Mouse (Mus musculus) gastrocnemius, postnatal 14 days (tissue): ENCODE data around the gene Actn4. TPM values are rescaled to one million over a fixed set of nuclear protein-coding genes. Genes with fewer than 3 reads are reported as not detected.
A peak's percentile ranks its signal among the peaks of the same experiment; 100 is the strongest.
"Not testable (repeated sequence)": the region's sequence is repeated elsewhere in the genome, so short reads cannot be mapped to it uniquely, and the experiment has no call there.

Experiments used
- DNase-seq: peaks from one replicate; pipeline ENCODE4 v3.0.0; 2021; ENCODE audit warnings: mixed read lengths
- intact Hi-C: fragments of 180-260 bp; cut with DNase I; formaldehyde crosslinking; loops from one replicate; pipeline ENCODE4 v1.15.1; 2025; ENCODE audit warnings: low total_unique reads
- total RNA-seq, 2 experiments: library from RNA; stranded (reverse); gene quantifications; 2 replicates each; pipeline ENCODE4 v1.2.3; 2021

Gene Actn4
- total RNA-seq, 2 experiments from 2014 or later = 68.1 to 85.9 TPM

DNA sequence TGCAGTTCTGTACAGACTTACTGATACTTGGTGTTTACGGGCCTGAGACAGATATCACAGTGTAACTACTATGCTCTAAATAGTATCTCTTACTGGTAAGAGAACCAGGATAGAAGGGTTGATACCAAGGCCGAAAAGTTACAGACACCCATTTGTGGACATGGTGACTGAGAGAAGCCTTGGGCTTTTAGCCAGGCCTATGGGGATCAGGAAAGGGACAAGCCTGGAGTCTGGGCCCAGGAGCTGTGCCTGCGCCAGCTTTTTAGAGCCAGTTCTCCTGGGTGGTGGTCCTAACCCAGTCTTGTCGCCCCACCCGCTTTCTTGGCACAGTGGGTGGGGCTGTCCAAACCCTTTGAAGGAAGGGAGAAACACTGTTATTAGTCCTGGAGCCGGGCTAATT is 60.0 kb downstream of the Actn4 start:
- intact Hi-C loops = no loop called here
- DNase-seq = no peak

DNA sequence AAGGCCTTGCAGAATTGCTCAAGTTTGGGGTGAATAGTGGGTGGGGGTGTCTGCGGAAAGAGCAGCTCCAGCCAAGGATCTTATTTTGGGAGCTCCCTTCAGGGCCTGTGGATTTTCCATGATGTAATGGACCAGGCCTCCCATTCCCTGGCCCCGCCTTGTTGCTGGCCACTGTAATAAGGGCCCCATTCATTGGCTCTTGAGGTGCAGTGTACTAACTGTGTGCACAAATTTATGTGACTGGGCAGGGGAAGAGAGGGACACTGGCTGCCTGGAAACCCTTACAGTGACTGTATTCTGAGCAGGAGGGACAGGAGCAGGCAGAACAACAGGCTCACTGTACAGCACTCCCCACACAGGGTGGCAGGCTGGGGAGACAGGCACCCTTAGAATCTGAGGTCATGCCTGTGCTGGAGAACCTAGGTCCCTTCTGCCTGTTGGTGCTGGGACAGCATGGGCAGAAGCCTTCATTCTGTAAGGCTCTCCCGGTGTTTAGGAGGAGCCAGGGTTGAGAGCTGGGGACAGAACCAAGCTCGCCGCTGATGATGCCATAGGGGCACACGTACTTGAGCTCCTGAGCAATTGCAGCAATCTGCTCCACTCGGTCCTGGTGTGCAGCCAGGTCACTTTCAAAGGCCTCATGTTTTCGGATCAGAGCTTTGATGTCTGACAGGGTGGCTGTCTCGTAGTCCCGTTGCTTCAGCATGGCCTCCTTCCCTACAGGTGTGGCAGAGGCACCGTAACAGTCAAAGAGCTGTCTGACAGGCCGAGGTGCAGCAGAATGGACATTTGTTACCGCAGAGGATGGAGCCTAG is 60.6 kb downstream of the Actn4 start:
- DNase-seq = no peak
- intact Hi-C loops = no loop called here

DNA sequence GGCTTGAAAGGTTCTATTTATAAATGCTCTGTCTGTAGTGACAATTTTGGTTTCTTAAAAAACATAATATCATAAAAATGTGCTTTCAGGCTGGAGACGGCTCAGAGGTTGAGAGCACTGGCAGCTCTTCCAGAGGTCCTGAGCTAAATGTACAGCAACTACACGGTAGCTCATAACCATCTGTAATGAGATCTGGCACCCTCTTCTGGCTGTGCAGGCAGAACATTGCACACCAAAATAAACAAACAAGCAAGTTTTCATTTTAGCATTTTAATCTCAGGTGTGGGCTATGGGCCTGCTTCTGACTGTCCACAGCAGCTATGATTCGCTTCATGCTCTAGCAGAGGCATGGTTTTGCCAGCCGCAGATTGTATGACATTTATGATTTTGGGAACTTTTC is 62.2 kb downstream of the Actn4 start:
- intact Hi-C loops = loop anchor here (10.0 kb wide), 1 partner anchor 105 kb away; no protein-coding TSS in a partner anchor
- no peak for DNase-seq

DNA sequence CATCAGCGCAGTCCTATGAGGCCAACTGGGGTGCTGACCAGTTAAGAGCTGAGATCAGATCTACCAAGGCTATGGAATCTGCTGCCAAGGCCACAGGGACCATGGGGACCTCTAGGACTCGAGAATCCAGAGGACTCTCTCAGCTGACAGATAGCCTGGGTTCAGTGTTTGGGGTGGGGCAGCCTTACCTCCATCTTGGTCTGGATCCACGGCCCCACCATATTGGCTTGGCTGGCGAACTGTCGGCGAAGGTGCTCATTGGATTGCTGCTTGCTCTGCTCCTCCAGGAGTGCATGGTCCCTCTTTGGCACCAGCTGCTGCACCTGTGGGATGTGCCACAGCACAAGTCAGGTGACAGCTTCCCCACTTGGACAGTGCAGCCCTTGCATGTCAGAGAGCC is 64.5 kb downstream of the Actn4 start:
- intact Hi-C loops = loop anchor here (10.0 kb wide), 1 partner anchor 103 kb away; no protein-coding TSS in a partner anchor
- no peak for DNase-seq

DNA sequence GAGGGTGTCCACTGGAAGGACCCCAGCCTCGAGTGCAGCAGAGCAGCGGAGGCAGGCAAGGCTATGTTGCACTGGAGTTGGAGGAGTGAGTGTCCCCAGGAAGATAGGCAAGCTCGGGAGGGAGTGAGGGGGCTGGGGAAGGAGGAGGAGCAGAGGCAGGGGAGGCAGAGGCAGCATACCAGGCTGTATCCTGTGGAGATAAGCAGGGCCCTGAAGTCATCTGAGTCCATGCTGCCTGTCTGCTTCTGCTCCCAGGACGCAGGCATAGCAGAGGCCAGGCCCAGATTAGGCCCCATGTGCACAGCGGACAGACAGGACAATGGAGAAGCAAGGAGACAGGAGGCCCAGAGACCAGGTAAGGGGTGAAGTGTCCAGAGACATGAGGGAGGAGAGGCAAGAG is 67.2 kb downstream of the Actn4 start:
- intact Hi-C loops = loop anchor here (10.0 kb wide), 1 partner anchor 100 kb away; no protein-coding TSS in a partner anchor
- DNase-seq = no peak

DNA sequence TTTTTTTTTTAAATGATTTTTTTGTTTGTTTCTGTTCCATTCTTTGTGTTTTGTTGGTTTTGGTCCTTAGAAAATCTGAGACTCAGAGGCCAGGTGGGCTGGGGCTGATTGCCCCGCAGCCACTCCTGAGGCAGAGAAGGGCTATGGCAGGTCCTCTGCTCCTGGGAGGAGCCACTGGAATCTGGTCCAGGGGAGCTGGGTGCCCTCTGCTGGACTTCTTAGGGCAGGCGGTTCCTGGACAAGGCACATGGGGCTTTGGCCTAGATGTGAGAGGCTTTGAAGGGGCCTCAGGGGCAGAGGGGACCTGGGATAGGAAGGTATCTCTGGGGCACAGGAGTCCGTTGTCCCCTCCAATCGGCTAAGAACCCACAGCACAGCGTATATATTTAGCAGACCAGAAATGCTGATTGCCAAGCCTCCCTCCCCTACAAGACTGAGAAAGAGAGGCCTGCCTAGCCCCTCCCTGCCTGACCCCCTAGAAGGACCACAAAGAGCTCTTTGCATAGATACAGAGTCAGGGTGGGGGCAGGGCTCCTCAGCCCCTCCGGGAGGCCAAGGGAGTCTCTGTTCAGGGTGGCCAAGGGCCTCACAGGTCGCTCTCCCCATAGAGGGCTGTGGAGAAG is 68.4 kb downstream of the Actn4 start:
- DNase-seq = peak; percentile 60
- intact Hi-C loops = loop anchor here (10.0 kb wide), 1 partner anchor 99 kb away; no protein-coding TSS in a partner anchor

- no peak for DNase-seq
- intact Hi-C loops = loop anchor here (10.0 kb wide), 1 partner anchor 98 kb away; no protein-coding TSS in a partner anchor
Observed at GRCm38 (mm10) chr7:28892601-28893000, 69.5 kb downstream of the Actn4 start.

GRCm38 (mm10) chr7:28888701-28889161 is 73.4 kb downstream of the Actn4 start:
- intact Hi-C loops = no loop called here
- peak; percentile 7 for DNase-seq

DNA sequence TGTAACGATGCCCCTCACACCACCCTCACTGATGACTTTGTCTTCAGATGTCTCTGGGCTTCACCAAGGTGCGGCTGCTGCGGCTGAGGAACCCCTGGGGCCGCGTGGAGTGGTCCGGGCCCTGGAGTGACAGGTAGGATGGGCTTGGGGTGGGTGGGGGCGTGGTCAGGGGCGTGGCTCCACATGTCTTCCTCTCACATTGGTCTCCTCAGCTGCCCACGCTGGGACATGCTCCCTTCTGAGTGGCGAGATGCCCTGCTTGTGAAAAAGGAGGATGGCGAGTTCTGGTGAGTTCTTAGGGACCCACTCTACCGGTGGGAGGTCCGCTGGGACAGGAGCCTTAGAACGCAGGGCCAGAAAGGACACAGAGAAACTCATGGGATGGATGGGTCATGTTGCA is 75.7 kb downstream of the Actn4 start:
- no peak for DNase-seq
- intact Hi-C loops = no loop called here

DNA sequence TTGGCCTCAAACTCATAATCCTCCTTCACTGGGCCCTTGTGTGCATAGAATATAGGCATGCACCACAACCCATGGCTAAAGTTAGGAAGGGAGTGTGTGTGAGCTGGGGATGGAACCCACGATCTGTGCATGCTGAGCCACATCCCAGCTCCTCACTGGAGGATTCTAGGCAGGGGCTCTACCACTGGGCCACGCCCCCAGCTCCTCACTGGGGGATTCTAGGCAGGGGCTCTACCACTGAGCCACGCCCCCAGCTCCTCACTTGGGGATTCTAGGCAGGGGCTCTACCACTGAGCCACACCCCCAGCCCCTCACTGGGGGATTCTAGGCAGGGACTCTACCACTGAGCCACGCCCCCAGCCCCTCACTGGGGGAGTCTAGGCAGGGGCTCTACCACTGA is 78.4 kb downstream of the Actn4 start:
- DNase-seq, intact Hi-C loops: not testable (repeated sequence)

- DNase-seq = no peak
- intact Hi-C loops = no loop called here
Observed at GRCm38 (mm10) chr7:28883039-28883438, 79.1 kb downstream of the Actn4 start.

- intact Hi-C loops = no loop called here
- DNase-seq = no peak
Observed at GRCm38 (mm10) chr7:28881199-28881598, 80.9 kb downstream of the Actn4 start, which contains the start of gene Capn12. TSS of gene Capn12 (plus strand) at chr7:28881422.

DNA sequence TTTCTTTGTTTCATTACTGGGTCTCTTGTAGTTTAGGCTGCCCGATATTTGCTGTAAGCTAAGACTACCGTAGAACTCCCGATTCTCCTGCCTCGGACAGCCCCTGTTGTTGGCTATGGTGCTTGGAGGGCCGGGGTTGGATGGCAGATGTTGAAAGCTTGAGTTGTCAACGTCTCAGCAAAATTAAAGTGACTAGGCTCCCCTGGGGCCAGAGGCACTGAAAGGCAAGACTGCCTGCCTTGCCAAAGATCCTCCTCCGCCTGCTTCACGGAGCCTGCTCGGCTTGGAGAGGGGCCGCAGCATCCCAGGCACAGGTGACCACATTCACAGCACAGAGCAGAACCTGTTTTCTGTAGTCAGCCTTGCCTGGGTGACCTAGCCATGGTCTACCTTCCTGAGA is 81.6 kb downstream of the Actn4 start:
- DNase-seq = no peak
- intact Hi-C loops = no loop called here

DNA sequence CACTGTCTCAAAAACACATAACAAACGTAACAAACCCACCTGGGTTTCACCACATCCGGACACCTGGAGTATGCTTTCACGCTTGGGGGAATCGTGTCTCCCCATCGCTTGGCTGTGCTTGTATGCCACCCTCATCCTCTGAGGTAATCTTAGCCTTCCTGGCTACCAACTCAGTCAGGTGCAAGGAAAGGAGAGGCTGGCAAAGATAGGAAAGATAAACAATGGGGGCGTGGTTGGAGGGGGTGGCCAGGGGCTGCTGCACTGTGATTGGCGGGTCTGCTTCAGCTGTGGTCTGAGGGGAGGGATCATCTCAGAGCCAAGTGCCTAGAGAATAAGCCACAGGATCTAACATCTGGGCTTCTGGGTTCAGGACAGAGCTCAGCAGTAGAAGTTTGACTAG is 82.5 kb downstream of the Actn4 start:
- DNase-seq = no peak
- intact Hi-C loops = no loop called here

DNA sequence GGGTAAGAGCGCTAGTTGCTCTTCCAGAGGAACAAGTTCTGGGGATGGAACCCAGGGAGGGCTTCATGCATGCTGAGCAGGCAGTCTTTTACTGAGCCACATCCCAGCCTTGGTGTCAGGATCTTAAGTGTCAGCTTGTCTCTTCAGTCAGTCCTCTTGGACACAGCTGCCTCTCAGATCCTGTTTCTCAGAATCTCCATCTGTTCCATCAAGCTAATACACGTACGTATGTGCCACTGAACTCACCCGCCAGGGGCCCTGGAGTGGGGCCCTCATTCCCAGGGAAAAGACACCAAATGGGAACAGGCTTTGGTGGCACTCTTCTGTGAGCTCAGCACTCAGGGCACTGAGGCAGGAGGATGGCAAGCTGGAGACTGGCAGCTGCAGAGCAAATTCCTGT is 84.3 kb downstream of the Actn4 start:
- no peak for DNase-seq
- intact Hi-C loops = no loop called here

DNA sequence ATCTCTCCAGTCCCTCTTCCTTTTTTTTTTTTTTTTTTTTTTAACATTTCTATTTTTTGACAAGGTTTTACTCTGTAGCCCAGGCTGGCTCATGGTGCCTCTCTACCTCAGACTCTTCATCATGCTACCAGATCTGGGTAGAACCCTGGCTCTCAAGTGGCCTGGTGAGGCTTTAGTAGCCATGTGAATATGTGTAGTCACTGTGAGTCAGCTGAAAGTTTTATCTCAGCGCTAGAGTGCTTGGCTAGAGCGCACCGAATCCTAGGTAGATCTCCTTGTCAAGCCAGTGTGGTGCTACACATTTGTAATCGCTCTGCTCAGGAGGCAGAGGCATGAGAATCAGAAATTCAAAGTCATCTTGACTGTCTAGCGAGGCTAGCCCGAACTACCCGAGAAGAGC is 85.0 kb downstream of the Actn4 start:
- intact Hi-C loops = no loop called here
- DNase-seq = no peak

- no peak for DNase-seq
- intact Hi-C loops = no loop called here
Observed at GRCm38 (mm10) chr7:28876099-28876498, 86.0 kb downstream of the Actn4 start.

GRCm38 (mm10) chr7:28874565-28874964 is 87.6 kb downstream of the Actn4 start:
- intact Hi-C loops = no loop called here
- no peak for DNase-seq

- intact Hi-C loops = no loop called here
- no peak for DNase-seq
Observed at GRCm38 (mm10) chr7:28870901-28871664, 91.1 kb downstream of the Actn4 start.
